Mouse (Mus musculus) midbrain, embryonic 10.5 days (tissue): ENCODE results near the gene Fcgr3. TPM values are rescaled to one million over a fixed set of nuclear protein-coding genes. Genes with fewer than 3 reads are reported as not detected.
"Not testable (repeated sequence)": the region's sequence is repeated elsewhere in the genome, so short reads cannot be mapped to it uniquely, and the experiment has no call there.

ENCODE experiments used
- DNase-seq: peaks from one replicate; pipeline ENCODE4 v3.0.0-alpha.2; 2017; ENCODE audit warnings: low spot score
- H3K27ac ChIP-seq: fragments of 300-500 bp; sonication (generic); replicated peaks from 2 replicates; pipeline ENCODE4 v1.5.1; 2016; ENCODE audit warnings: mild to moderate bottlenecking
- H3K27me3 ChIP-seq: fragments of 300-500 bp; sonication (generic); 2 replicates; pipeline ENCODE4 v1.6.1; 2016; ENCODE audit warnings: low read depth, mild to moderate bottlenecking; ENCODE audit not compliant: poor library complexity, severe bottlenecking
- H3K36me3 ChIP-seq: fragments of 300-500 bp; sonication (generic); 2 replicates; pipeline ENCODE4 v1.6.1; 2016; ENCODE audit warnings: mild to moderate bottlenecking, moderate library complexity
- H3K4me1 ChIP-seq: fragments of 300-500 bp; sonication (generic); 2 replicates; pipeline ENCODE4 v1.6.1; 2016
- H3K4me3 ChIP-seq: fragments of 300-500 bp; sonication (generic); 2 replicates; pipeline ENCODE4 v1.5.1; 2016; ENCODE audit warnings: mild to moderate bottlenecking, moderate library complexity
- H3K9me3 ChIP-seq: fragments of 300-500 bp; sonication (generic); replicated peaks from 2 replicates; pipeline ENCODE4 v1.6.1; 2016; ENCODE audit warnings: mild to moderate bottlenecking
- WGBS: fragments of 180-500 bp; shearing (Covaris S2); methylation state at CpG from one replicate; pipeline ENCODE4 v1.1.7; 2016; 5-methylcytosine and 5-hydroxymethylcytosine counted together
- polyA plus RNA-seq: library from polyadenylated mRNA; unstranded; fragments of >200 nt; fragmentation: Nextera tagmentation; extraction: Ambion mirVana; gene quantifications from 2 replicates; pipeline ENCODE4 v1.2.1, GENCODE M21; 2016

Gene Fcgr3
- polyA plus RNA-seq, 1 experiment from 2014 or later, result 5.5 TPM

GRCm38 (mm10) chr1:171101733-171102546, 37.2 kb upstream of the Fcgr3 start:
- under 1% methylated on average over 40 of the region's 40 CpGs for WGBS
- H3K27me3 ChIP-seq, result 0 out of 2 replicates have a peak, but pooled peaks cover 7% of the 10 kb centered on the region
- no peaks in the 10 kb centered on the region for H3K36me3 ChIP-seq
- peak; percentile 89 for DNase-seq
- H3K4me1 ChIP-seq, result peaks cover 18% of the 10 kb centered on the region
- peak overlapping the region; percentile 84 for H3K27ac ChIP-seq
- H3K9me3 ChIP-seq, result no peaks in the 10 kb centered on the region
- peak overlapping the region; percentile 70 for H3K4me3 ChIP-seq

- no peak for DNase-seq
- Histone ChIP-seq H3K9me3 (no peaks in the 10 kb centered on the region), H3K36me3 (no peaks in the 10 kb centered on the region), H3K27me3 (0 out of 2 replicates have a peak, but pooled peaks cover 7% of the 10 kb centered on the region), H3K4me3 (peak overlapping the region; percentile 70; the same call in 1 of the 2 replicates), H3K4me1 (peaks cover 27% of the 10 kb centered on the region), H3K27ac (no peak overlapping the region)
- 58% methylated on average over 2 of the region's 2 CpGs for WGBS
Observed at GRCm38 (mm10) chr1:171101033-171101432, 36.3 kb upstream of the Fcgr3 start.

GRCm38 (mm10) chr1:171097612-171098011, 32.9 kb upstream of the Fcgr3 start:
- peaks cover 30% of the 10 kb centered on the region for H3K4me1 ChIP-seq
- H3K36me3 ChIP-seq, result no peaks in the 10 kb centered on the region
- 0 out of 2 replicates have a peak, but pooled peaks cover 7% of the 10 kb centered on the region for H3K27me3 ChIP-seq
- no peak for DNase-seq
- 55% methylated on average over 2 of the region's 2 CpGs for WGBS
- no peaks in the 10 kb centered on the region for H3K9me3 ChIP-seq
- H3K4me3 ChIP-seq, result no peak overlapping the region
- no peak overlapping the region for H3K27ac ChIP-seq

DNA sequence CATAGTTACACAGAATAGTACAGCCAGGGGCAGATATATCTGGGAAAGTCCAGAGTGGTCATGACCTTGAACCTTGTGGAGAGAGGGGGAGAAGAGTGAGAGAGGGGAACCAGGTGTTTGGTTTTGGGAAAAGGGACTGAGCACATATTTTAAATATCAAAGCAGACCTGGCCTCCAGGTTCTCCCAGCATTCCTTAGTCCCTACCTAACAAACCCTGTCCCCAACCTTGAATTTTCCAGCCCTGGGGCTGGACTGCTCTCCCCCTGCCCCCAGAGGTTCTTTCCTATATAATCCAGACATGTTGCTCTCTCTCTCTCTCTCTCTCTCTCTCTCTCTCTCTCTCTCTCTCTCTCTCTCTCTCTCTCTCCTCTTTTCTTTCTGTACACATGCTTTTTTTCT, 32.4 kb upstream of the Fcgr3 start:
- H3K4me3 ChIP-seq, result no peak overlapping the region
- 0 out of 2 replicates have a peak, but pooled peaks cover 7% of the 10 kb centered on the region for H3K27me3 ChIP-seq
- H3K36me3 ChIP-seq, result no peaks in the 10 kb centered on the region
- no peak for DNase-seq
- no peak overlapping the region for H3K27ac ChIP-seq
- H3K4me1 ChIP-seq, result peaks cover 30% of the 10 kb centered on the region
- no peaks in the 10 kb centered on the region for H3K9me3 ChIP-seq

DNA sequence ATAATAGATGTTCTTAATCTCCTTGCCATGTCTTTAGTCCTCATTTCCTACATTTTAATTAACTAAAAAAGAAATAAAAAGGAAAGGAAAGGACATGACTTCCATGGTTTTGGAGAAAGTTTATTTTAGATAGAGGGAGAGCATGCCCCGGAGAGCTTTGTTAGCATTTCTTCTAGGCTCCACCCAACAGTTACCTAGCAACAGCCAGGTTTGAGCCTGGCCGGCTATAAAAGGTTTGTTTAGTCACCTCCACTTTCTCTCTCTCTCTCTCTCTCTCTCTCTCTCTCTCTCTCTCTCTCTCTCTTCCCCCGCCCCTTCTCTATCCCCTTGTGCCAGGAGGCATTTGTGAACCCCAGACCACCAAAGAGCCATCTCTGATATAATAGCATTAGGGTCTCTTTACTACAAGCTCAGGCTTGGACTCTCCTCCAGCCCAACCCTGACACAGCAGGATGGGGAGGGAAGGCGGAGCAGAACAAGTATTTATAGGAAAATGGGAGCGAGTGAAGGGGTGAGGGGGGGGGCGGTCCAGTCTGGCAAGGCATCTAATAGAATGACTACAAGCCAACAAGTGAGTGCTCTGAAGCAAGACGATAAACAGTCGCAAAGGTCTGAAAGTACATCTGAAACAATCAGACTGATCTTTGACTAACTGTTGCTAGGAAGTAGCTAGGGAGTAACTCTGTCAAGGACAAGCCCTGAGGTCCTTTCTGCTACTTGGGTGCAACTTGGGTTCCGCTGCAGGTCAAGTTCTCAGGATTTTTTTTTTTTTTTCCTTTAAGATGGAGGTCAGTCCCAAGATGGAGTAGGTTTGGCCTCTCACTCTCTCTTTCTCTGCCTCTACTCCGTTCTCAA, 31.6 kb upstream of the Fcgr3 start:
- Histone ChIP-seq H3K4me3 (peak overlapping the region; percentile 29; the same call in 1 of the 2 replicates), H3K27ac (no peak overlapping the region), H3K4me1 (peaks cover 28% of the 10 kb centered on the region), H3K36me3 (no peaks in the 10 kb centered on the region), H3K9me3 (no peaks in the 10 kb centered on the region), H3K27me3 (0 out of 2 replicates have a peak, but pooled peaks cover 7% of the 10 kb centered on the region)
- 20% methylated on average over 10 of the region's 10 CpGs for WGBS
- no peak for DNase-seq

GRCm38 (mm10) chr1:171094424-171094823, 29.7 kb upstream of the Fcgr3 start:
- Histone ChIP-seq H3K4me3 (no peak overlapping the region), H3K4me1 (peaks cover 28% of the 10 kb centered on the region), H3K36me3 (no peaks in the 10 kb centered on the region), H3K9me3 (no peaks in the 10 kb centered on the region), H3K27ac (no peak overlapping the region), H3K27me3 (peaks cover 16% of the 10 kb centered on the region)
- no peak for DNase-seq
- 84% methylated on average over 4 of the region's 4 CpGs for WGBS

- DNase-seq, result no peak
- Histone ChIP-seq H3K9me3 (no peaks in the 10 kb centered on the region), H3K4me1 (peaks cover 19% of the 10 kb centered on the region), H3K36me3 (no peaks in the 10 kb centered on the region), H3K4me3 (no peak overlapping the region), H3K27me3 (peaks cover 38% of the 10 kb centered on the region), H3K27ac (no peak overlapping the region)
- WGBS, result 77% methylated on average over 2 of the region's 2 CpGs
Observed at GRCm38 (mm10) chr1:171090761-171091160, 26.0 kb upstream of the Fcgr3 start.

DNA sequence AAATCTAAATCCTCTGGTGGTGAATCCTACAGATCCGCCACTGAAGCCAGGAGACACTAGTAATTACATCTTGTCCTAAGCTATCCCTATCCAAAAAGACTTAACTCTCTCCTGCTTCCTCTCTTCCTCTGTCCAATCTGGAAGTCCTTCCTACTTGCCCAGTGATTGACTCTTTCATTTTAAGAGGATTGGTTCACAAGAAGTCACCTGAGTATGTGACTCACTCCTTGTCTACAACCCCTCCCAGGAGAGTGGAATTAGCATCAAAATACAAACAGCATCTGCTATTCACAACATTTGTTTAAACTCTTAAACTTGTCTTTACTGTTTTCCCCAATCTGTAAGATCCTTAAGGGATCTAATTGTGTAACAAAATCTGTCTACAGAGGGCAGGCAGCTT, 25.2 kb upstream of the Fcgr3 start:
- Histone ChIP-seq H3K4me3 (no peak overlapping the region), H3K27ac (no peak overlapping the region), H3K9me3 (no peaks in the 10 kb centered on the region), H3K4me1 (peaks cover 17% of the 10 kb centered on the region), H3K27me3 (peaks cover 44% of the 10 kb centered on the region), H3K36me3 (no peaks in the 10 kb centered on the region)
- WGBS, result 88% methylated on average over 1 of the region's 1 CpGs
- DNase-seq, result no peak

GRCm38 (mm10) chr1:171088237-171088869, 23.6 kb upstream of the Fcgr3 start:
- H3K4me3 ChIP-seq, result peak overlapping the region; percentile 35
- H3K36me3 ChIP-seq, result not testable (repeated sequence)

GRCm38 (mm10) chr1:171085718-171086117, 21.0 kb upstream of the Fcgr3 start:
- Histone ChIP-seq H3K36me3 (no peaks in the 10 kb centered on the region), H3K27me3 (peaks cover 56% of the 10 kb centered on the region), H3K27ac (peak overlapping the region; percentile 63; the same call in 1 of the 2 replicates), H3K4me3 (peak overlapping the region; percentile 67), H3K4me1 (peaks cover 15% of the 10 kb centered on the region), H3K9me3 (no peaks in the 10 kb centered on the region)
- peak; percentile 66 for DNase-seq
- WGBS, result under 1% methylated on average over 26 of the region's 26 CpGs

More at GRCm38 (mm10) chr1:171088237-171088869, 23.6 kb upstream of the Fcgr3 start:
- H3K9me3 ChIP-seq, H3K27ac ChIP-seq: not testable (repeated sequence)
- H3K4me1 ChIP-seq, result peaks cover 15% of the 10 kb centered on the region
- DNase-seq, result peak; percentile 30
- 3% methylated on average over 10 of the region's 10 CpGs for WGBS
- H3K27me3 ChIP-seq, result peaks cover 48% of the 10 kb centered on the region

- 32% methylated on average over 12 of the region's 17 CpGs for WGBS
- not testable (repeated sequence) for H3K9me3 ChIP-seq, H3K36me3 ChIP-seq, DNase-seq, H3K27ac ChIP-seq, H3K4me3 ChIP-seq
- Histone ChIP-seq H3K27me3 (peaks cover 54% of the 10 kb centered on the region), H3K4me1 (peaks cover 12% of the 10 kb centered on the region)
Observed at GRCm38 (mm10) chr1:171081512-171082231, 16.9 kb upstream of the Fcgr3 start.

DNA sequence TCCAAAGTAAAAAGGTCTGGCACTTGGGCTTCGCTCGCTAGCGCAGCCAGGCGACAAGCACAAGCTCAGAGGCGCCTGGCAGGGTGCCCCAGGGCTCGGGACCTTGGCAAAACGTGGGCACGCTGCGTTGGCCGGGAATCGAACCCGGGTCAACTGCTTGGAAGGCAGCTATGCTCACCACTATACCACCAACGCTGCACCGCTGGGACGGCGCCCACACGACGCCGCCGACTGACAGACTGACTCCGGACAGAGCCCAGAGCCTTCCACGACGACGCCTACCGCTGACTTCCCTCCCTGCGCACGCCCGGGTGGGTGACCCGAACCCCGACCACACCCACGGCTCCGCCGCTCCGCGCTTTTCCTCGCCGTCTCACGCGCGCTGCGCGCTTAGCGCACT, 15.1 kb upstream of the Fcgr3 start:
- WGBS, result no CpG with 5 or more reads among the region's 43 CpGs
- H3K36me3 ChIP-seq, H3K4me3 ChIP-seq, H3K9me3 ChIP-seq, DNase-seq, H3K4me1 ChIP-seq, H3K27ac ChIP-seq: not testable (repeated sequence)
- H3K27me3 ChIP-seq, result peaks cover 44% of the 10 kb centered on the region
